ENCODE assay signal across 8 mouse cellular contexts in genomic region chr5:137046324-137046718, GRCm38 (mm10). TPM values are rescaled to one million over a fixed set of nuclear protein-coding genes. Genes with fewer than 3 reads are reported as not detected.
DNase-seq lines count a peak whose midpoint lies in the region; ATAC-seq and TF ChIP-seq lines count a peak whose summit lies in the region.

No protein-coding gene starts in this region.

- TF ChIP-seq CTCF in G1E (IDR thresholded peaks at IDR 0.05; ENCODE audit: low read depth, low read length) = no peak

- H3K9me3 ChIP-seq in heart, embryonic 13.5 days = no peaks in the 10 kb centered on the region
- H3K9me3 ChIP-seq in G1E (replicated peaks) = no peaks in the 10 kb centered on the region
- no peaks in the 10 kb centered on the region for H3K9me3 ChIP-seq in hindbrain, embryonic 11.5 days (ENCODE audit: control insufficient read depth, low read length)
- H3K9me3 ChIP-seq in midbrain, embryonic 12.5 days = no peaks in the 10 kb centered on the region

- 0 out of 2 replicates have a peak, but pooled peaks cover 5% of the 10 kb centered on the region for H3K27me3 ChIP-seq in heart, embryonic 13.5 days (replicated peaks)
- peaks cover 3% of the 10 kb centered on the region; the same call in 1 of the 2 replicates for H3K27me3 ChIP-seq in G1E (ENCODE audit: insufficient read depth, low read length)
- H3K27me3 ChIP-seq in hindbrain, embryonic 11.5 days (ENCODE audit: control insufficient read depth, insufficient read depth, low read length) = no peaks in the 10 kb centered on the region
- H3K27me3 ChIP-seq in midbrain, embryonic 12.5 days = no peaks in the 10 kb centered on the region

- H3K36me3 ChIP-seq in heart, embryonic 13.5 days = peaks cover 20% of the 10 kb centered on the region
- H3K36me3 ChIP-seq in G1E (replicated peaks) = peaks cover 33% of the 10 kb centered on the region
- 0 out of 2 replicates have a peak, but pooled peaks cover 2% of the 10 kb centered on the region for H3K36me3 ChIP-seq in hindbrain, embryonic 11.5 days (ENCODE audit: control insufficient read depth, insufficient read depth, low read length)
- H3K36me3 ChIP-seq in midbrain, embryonic 12.5 days = peaks cover 18% of the 10 kb centered on the region

- H3K27ac ChIP-seq in heart, embryonic 13.5 days (replicated peaks) = no peak overlapping the region
- H3K27ac ChIP-seq in hindbrain, embryonic 11.5 days (ENCODE audit: low read depth, low read length) = no peak overlapping the region
- peak overlapping the region; percentile 71 for H3K27ac ChIP-seq in midbrain, embryonic 12.5 days (replicated peaks)

- ATAC-seq in heart, embryonic 13.5 days (ENCODE audit: extremely low read depth, insufficient number of reproducible peaks, low FRiP score, low TSS enrichment) = no peak
- ATAC-seq in G1E (ENCODE audit: extremely low read depth, insufficient number of reproducible peaks, low FRiP score, poor library complexity, severe bottlenecking) = no peak
- no peak for ATAC-seq in hindbrain, embryonic 11.5 days (ENCODE audit: low FRiP score)
- ATAC-seq in midbrain, embryonic 12.5 days (ENCODE audit: low FRiP score, low read depth) = no peak; the same call in 1 of the 2 replicates

- 35% methylated on average over 5 of the region's 5 CpGs for WGBS in heart, embryonic 13.5 days
- 26% methylated on average over 5 of the region's 5 CpGs for WGBS in hindbrain, embryonic 11.5 days
- WGBS in midbrain, embryonic 12.5 days = 23% methylated on average over 5 of the region's 5 CpGs

- peaks cover 14% of the 10 kb centered on the region for H3K4me1 ChIP-seq in heart, embryonic 13.5 days
- peaks cover 35% of the 10 kb centered on the region for H3K4me1 ChIP-seq in G1E (ENCODE audit: insufficient read depth, low read depth, low read length)
- no peaks in the 10 kb centered on the region; the same call in 1 of the 2 replicates for H3K4me1 ChIP-seq in hindbrain, embryonic 11.5 days (replicated peaks; ENCODE audit: control insufficient read depth, insufficient read depth, low read length)
- H3K4me1 ChIP-seq in midbrain, embryonic 12.5 days = peaks cover 12% of the 10 kb centered on the region

- H3K4me3 ChIP-seq in heart, embryonic 13.5 days = peak overlapping the region; percentile 66
- H3K4me3 ChIP-seq in G1E (ENCODE audit: low read depth, low read length) = peak overlapping the region; percentile 89; the same call in 1 of the 2 replicates
- H3K4me3 ChIP-seq in hindbrain, embryonic 11.5 days (ENCODE audit: low read depth, low read length) = peak overlapping the region; percentile 76; the same call in 1 of the 2 replicates
- peak overlapping the region; percentile 56; the same call in 1 of the 2 replicates for H3K4me3 ChIP-seq in midbrain, embryonic 12.5 days

- peak overlapping the region; percentile 8; the same call in 1 of the 2 replicates for H3K9ac ChIP-seq in heart, embryonic 13.5 days
- H3K9ac ChIP-seq in hindbrain, embryonic 11.5 days (ENCODE audit: low read depth, low read length) = 0 out of 2 replicates have a peak overlapping the region, but pooled peaks have one; percentile 28
- H3K9ac ChIP-seq in midbrain, embryonic 12.5 days (replicated peaks) = peak overlapping the region; percentile 68; the same call in 1 of the 2 replicates

- DNase-seq in heart, postnatal 4 days = no peak
- no peak for DNase-seq in G1E (ENCODE audit: low spot score)
- DNase-seq in hindbrain, embryonic 11.5 days (ENCODE audit: low spot score) = no peak
- no peak for DNase-seq in right cerebral cortex, adult 18-20 months
- DNase-seq in frontal cortex, postnatal 25 days (ENCODE audit: low spot score in 2 of 2) = no peak
- DNase-seq in thymus, postnatal 25 days = no peak

- H3K4me2 ChIP-seq in heart, embryonic 13.5 days = peak overlapping the region; percentile 88
- peak overlapping the region; percentile 21; the same call in 1 of the 2 replicates for H3K4me2 ChIP-seq in hindbrain, embryonic 11.5 days (replicated peaks; ENCODE audit: low read depth, low read length)
- H3K4me2 ChIP-seq in midbrain, embryonic 12.5 days (replicated peaks) = peak overlapping the region; percentile 73

RNA-seq across cellular contexts. Expression of gene Ap1s1, which starts 0.4 kb away (rescaled TPM):
- polyA plus RNA-seq in heart, embryonic 13.5 days (2015; fragmentation: Nextera tagmentation; extraction: Ambion mirVana) = 140 and 147 TPM in 2 replicates
- 10 to 100 TPM; 70.9 to 82.3 TPM for total RNA-seq in heart, postnatal 4 days (2021)
- total RNA-seq in G1E (2014; fragmentation: Nextera tagmentation) = 36.8 and 37.5 TPM in 2 replicates
- 104 and 115 TPM in 2 replicates for total RNA-seq in G1E (2017)
- 136 and 173 TPM in 2 replicates for polyA plus RNA-seq in G1E (2012)
- 154 and 169 TPM in 2 replicates for polyA plus RNA-seq in hindbrain, embryonic 11.5 days (2014; fragmentation: Nextera tagmentation; extraction: Ambion mirVana)
- polyA plus RNA-seq in midbrain, embryonic 12.5 days (2016; fragmentation: Nextera tagmentation; extraction: Ambion mirVana) = 203 and 214 TPM in 2 replicates

RNA-seq across cellular contexts. Expression of gene Vgf, which starts 20.1 kb away (rescaled TPM):
- 0.11 and 0.16 TPM in 2 replicates for polyA plus RNA-seq in heart, embryonic 13.5 days (2015; fragmentation: Nextera tagmentation; extraction: Ambion mirVana)
- not detected for total RNA-seq in heart, postnatal 4 days (2021)
- total RNA-seq in G1E (2014; fragmentation: Nextera tagmentation) = not detected in 2 replicates
- 0.06 and 0.11 TPM in 2 replicates for total RNA-seq in G1E (2017)
- 0.56 and 0.59 TPM in 2 replicates for polyA plus RNA-seq in G1E (2012)
- 0.14 and 1.2 TPM in 2 replicates for polyA plus RNA-seq in hindbrain, embryonic 11.5 days (2014; fragmentation: Nextera tagmentation; extraction: Ambion mirVana)
- polyA plus RNA-seq in midbrain, embryonic 12.5 days (2016; fragmentation: Nextera tagmentation; extraction: Ambion mirVana) = 0.85 and 0.91 TPM in 2 replicates

RNA-seq across cellular contexts. Expression of gene Serpine1, which starts 25.7 kb away (rescaled TPM):
- polyA plus RNA-seq in heart, embryonic 13.5 days (2015; fragmentation: Nextera tagmentation; extraction: Ambion mirVana) = 0.74 and 0.92 TPM in 2 replicates
- total RNA-seq in heart, postnatal 4 days (2021) = 10 to 100 TPM; 13.4 to 14.0 TPM
- total RNA-seq in G1E (2014; fragmentation: Nextera tagmentation) = 76.9 and 92.3 TPM in 2 replicates
- 18.6 and 20.4 TPM in 2 replicates for total RNA-seq in G1E (2017)
- polyA plus RNA-seq in G1E (2012) = 1.1 and 1.9 TPM in 2 replicates
- 0.27 and 0.37 TPM in 2 replicates for polyA plus RNA-seq in hindbrain, embryonic 11.5 days (2014; fragmentation: Nextera tagmentation; extraction: Ambion mirVana)
- polyA plus RNA-seq in midbrain, embryonic 12.5 days (2016; fragmentation: Nextera tagmentation; extraction: Ambion mirVana) = 0.23 TPM in 1 of 2 replicates, not detected in the other

RNA-seq across cellular contexts. Expression of gene Znhit1, which starts 58.5 kb away (rescaled TPM):
- 79.8 and 81.9 TPM in 2 replicates for polyA plus RNA-seq in heart, embryonic 13.5 days (2015; fragmentation: Nextera tagmentation; extraction: Ambion mirVana)
- total RNA-seq in heart, postnatal 4 days (2021) = 10 to 100 TPM; 48.6 to 53.2 TPM
- total RNA-seq in G1E (2014; fragmentation: Nextera tagmentation) (88.7 and 113 TPM in 2 replicates), G1E (2017) (35.5 and 43.4 TPM in 2 replicates)
- 247 and 287 TPM in 2 replicates for polyA plus RNA-seq in G1E (2012)
- 92.8 and 106 TPM in 2 replicates for polyA plus RNA-seq in hindbrain, embryonic 11.5 days (2014; fragmentation: Nextera tagmentation; extraction: Ambion mirVana)
- polyA plus RNA-seq in midbrain, embryonic 12.5 days (2016; fragmentation: Nextera tagmentation; extraction: Ambion mirVana) = 92.8 and 102 TPM in 2 replicates

RNA-seq across cellular contexts. Expression of gene Plod3, which starts 59.5 kb away (rescaled TPM):
- polyA plus RNA-seq in heart, embryonic 13.5 days (2015; fragmentation: Nextera tagmentation; extraction: Ambion mirVana) = 43.2 and 45.6 TPM in 2 replicates
- total RNA-seq in heart, postnatal 4 days (2021) = 10 to 100 TPM; 46.9 to 51.8 TPM
- total RNA-seq in G1E (2014; fragmentation: Nextera tagmentation) (21.4 and 39.8 TPM in 2 replicates), G1E (2017) (19.7 and 20.7 TPM in 2 replicates)
- polyA plus RNA-seq in G1E (2012) = 33.1 and 33.9 TPM in 2 replicates
- 26.0 and 32.4 TPM in 2 replicates for polyA plus RNA-seq in hindbrain, embryonic 11.5 days (2014; fragmentation: Nextera tagmentation; extraction: Ambion mirVana)
- 39.0 and 40.7 TPM in 2 replicates for polyA plus RNA-seq in midbrain, embryonic 12.5 days (2016; fragmentation: Nextera tagmentation; extraction: Ambion mirVana)

Comparison
In these comparisons a context has a peak if more than half of its experiments do, and no peak if none do; other contexts are left out.
1. H3K4me2 ChIP-seq: peak in every context shown above with its lines; median percentile 88 in heart, embryonic 13.5 days; 73 in midbrain, embryonic 12.5 days; 21 in hindbrain, embryonic 11.5 days.
2. H3K9ac ChIP-seq: peak in every context shown above with its lines; median percentile 68 in midbrain, embryonic 12.5 days; 28 in hindbrain, embryonic 11.5 days; 8 in heart, embryonic 13.5 days.